Mouse (Mus musculus) limb, embryonic 12.5 days (tissue): Measurements from ENCODE around the gene Prkag2. TPM values are rescaled to one million over a fixed set of nuclear protein-coding genes. Genes with fewer than 3 reads are reported as not detected.

Experiments
- ATAC-seq: fragments of 200-750 bp; cut with Nextera tagmentation; 2 replicates; pipeline ENCODE4 v1.8.0; 2017; ENCODE audit warnings: low read depth, moderate TSS enrichment; ENCODE audit not compliant: insufficient number of reproducible peaks, insufficient read depth, low FRiP score, low TSS enrichment
- H3K27ac ChIP-seq: fragments of 300-500 bp; sonication (generic); 2 replicates; pipeline ENCODE4 v1.5.1; 2016; ENCODE audit warnings: mild to moderate bottlenecking, moderate library complexity
- H3K27me3 ChIP-seq: fragments of 300-500 bp; sonication (generic); 2 replicates; pipeline ENCODE4 v1.6.1; 2016; ENCODE audit warnings: mild to moderate bottlenecking, moderate library complexity
- H3K36me3 ChIP-seq: fragments of 300-500 bp; sonication (generic); 2 replicates; pipeline ENCODE4 v1.6.1; 2016; ENCODE audit warnings: mild to moderate bottlenecking, moderate library complexity
- H3K4me1 ChIP-seq: fragments of 300-500 bp; sonication (generic); replicated peaks from 2 replicates; pipeline ENCODE4 v1.6.1; 2016
- H3K4me2 ChIP-seq: fragments of 300-500 bp; sonication (generic); 2 replicates; pipeline ENCODE4 v1.6.1; 2016; ENCODE audit warnings: mild to moderate bottlenecking, moderate library complexity
- H3K4me3 ChIP-seq: fragments of 300-500 bp; sonication (generic); replicated peaks from 2 replicates; pipeline ENCODE4 v1.5.1; 2016; ENCODE audit warnings: mild to moderate bottlenecking
- H3K9ac ChIP-seq: fragments of 300-500 bp; sonication (generic); replicated peaks from 2 replicates; pipeline ENCODE4 v1.6.1; 2016; ENCODE audit warnings: mild to moderate bottlenecking, moderate library complexity
- H3K9me3 ChIP-seq: fragments of 300-500 bp; sonication (generic); 2 replicates; pipeline ENCODE4 v1.6.1; 2016; ENCODE audit warnings: mild to moderate bottlenecking, moderate library complexity
- WGBS: fragments of 180-500 bp; shearing (Covaris S2); methylation state at CpG from one replicate; pipeline ENCODE4 v1.1.7; 2016; 5-methylcytosine and 5-hydroxymethylcytosine counted together
- polyA plus RNA-seq: library from polyadenylated mRNA; unstranded; fragments of >200 nt; fragmentation: Nextera tagmentation; extraction: Ambion mirVana; gene quantifications from 2 replicates; pipeline ENCODE4 v1.2.1, GENCODE M21; 2016

Prkag2 gene
- polyA plus RNA-seq = 24.1 and 24.5 TPM in 2 replicates

DNA sequence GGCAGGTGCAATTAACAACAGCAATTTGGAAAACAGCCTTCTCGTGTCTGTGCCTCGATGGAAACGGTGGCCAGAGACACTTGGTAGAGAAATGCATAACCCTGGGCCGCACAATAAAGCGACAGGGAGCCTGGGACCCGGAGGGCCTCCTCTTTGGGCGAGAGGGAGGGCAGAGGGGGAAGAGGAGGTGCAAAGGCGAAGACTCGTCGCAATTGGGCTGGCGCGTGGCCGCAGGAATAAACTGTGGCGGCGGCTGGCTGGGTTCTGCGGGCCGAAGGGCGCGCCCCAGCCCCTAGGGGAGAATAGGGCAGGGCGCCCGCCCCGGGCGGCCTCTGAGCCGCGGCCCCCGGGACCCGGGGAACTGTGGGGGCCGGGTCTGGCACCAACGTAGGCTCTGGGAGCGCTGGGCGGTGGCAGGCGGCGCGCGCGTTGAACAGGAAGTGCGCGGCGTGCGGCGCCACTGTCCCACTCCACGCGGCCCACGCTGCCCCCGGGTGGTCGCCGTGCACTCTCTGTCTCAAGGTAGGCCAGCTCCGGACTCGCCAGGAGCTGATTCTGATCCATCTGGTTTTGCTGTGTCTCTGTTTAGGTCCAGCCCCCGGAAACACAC lies at the start of gene Prkag2:
TSS of gene Prkag2 (minus strand) at position 127 of the 610 bp plus-strand sequence.
- WGBS = under 1% methylated on average over 46 of the region's 50 CpGs
- ATAC-seq = peak; percentile 50; the same call in 1 of the 2 replicates
- no peak within 1 kb of the TSS for H3K27ac ChIP-seq

DNA sequence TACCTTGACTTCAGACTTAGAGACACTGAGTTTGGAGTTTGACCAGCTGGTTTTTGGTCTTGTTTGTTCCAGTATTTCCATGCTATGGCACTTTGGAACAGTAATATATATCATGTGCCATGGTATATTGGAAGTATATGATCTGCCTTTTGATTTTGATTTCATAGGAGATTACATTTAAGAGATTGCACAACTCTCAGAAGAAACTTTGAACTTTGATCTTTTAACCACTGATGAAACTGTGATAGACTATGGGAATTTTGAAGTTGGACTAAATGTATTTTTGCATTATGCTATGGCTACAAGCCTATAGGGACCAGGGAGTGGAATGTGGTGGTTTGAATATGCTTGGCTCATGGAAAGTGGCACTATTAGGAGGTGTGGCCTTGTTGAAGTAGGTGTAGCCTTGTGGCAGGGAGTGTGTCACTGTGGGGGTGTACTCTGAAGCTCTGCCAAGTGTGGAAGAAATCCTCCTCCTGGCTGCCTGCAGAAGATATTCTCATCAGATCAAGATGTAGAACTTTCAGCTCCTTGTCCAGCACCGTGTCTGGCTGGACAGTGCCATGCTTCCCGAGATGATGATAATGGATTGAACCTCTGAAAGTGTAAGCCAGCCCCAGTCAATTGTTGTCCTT lies 49.0 kb upstream of the Prkag2 start:
- Histone ChIP-seq H3K27ac (no peak overlapping the region), H3K9me3 (no peaks in the 10 kb centered on the region), H3K36me3 (no peaks in the 10 kb centered on the region), H3K9ac (no peak overlapping the region), H3K27me3 (no peaks in the 10 kb centered on the region), H3K4me2 (no peak overlapping the region), H3K4me3 (no peak overlapping the region), H3K4me1 (no peaks in the 10 kb centered on the region)
- WGBS = 83% methylated on average over 2 of the region's 2 CpGs
- ATAC-seq = no peak

More for the DNA sequence above, at the start of gene Prkag2:
- peak within 1 kb of the TSS; percentile 63 for H3K9ac ChIP-seq
- H3K36me3 ChIP-seq = no peaks in the 10 kb centered on the region
- peak within 1 kb of the TSS; percentile 100 for H3K4me2 ChIP-seq
- H3K4me3 ChIP-seq = peak within 1 kb of the TSS; percentile 63
- H3K9me3 ChIP-seq = no peaks in the 10 kb centered on the region
- H3K4me1 ChIP-seq = peaks cover 19% of the 10 kb centered on the region
- peaks cover 69% of the 10 kb centered on the region for H3K27me3 ChIP-seq

DNA sequence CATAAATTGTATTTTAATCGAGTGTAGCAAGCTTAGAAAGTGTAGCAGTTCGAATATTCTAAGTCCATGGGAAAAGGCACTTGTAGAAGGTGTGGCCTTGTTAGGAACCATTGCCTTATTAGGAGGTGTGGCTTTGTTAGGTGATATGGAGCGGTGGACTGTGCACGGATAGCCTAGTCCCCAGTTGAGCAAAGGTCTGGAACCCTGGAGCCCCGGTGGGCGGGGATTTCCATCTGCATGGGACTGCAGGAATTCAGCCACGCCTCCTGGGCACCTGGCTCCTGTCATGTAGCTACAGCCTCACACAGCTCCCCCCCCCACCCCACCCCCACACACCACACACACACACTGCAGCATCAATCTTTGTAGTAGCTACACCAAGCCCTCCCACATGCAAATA lies 46.3 kb upstream of the Prkag2 start:
- Histone ChIP-seq H3K27me3 (no peaks in the 10 kb centered on the region), H3K36me3 (no peaks in the 10 kb centered on the region), H3K4me1 (no peaks in the 10 kb centered on the region), H3K4me2 (no peak overlapping the region), H3K9me3 (no peaks in the 10 kb centered on the region), H3K9ac (no peak overlapping the region), H3K27ac (no peak overlapping the region), H3K4me3 (no peak overlapping the region)
- no peak for ATAC-seq
- WGBS = 84% methylated on average over 7 of the region's 7 CpGs

GRCm38 (mm10) chr5:25127865-25128264 lies 27.4 kb upstream of the Prkag2 start:
- 92% methylated on average over 4 of the region's 4 CpGs for WGBS
- H3K9ac ChIP-seq = no peak overlapping the region
- H3K27ac ChIP-seq = no peak overlapping the region
- H3K4me2 ChIP-seq = no peak overlapping the region
- H3K4me1 ChIP-seq = no peaks in the 10 kb centered on the region
- no peaks in the 10 kb centered on the region for H3K9me3 ChIP-seq
- no peaks in the 10 kb centered on the region for H3K27me3 ChIP-seq
- ATAC-seq = no peak
- no peak overlapping the region for H3K4me3 ChIP-seq
- no peaks in the 10 kb centered on the region for H3K36me3 ChIP-seq

GRCm38 (mm10) chr5:25125884-25126560 lies 25.6 kb upstream of the Prkag2 start:
- no peak overlapping the region for H3K9ac ChIP-seq
- no peak overlapping the region for H3K4me3 ChIP-seq
- H3K4me2 ChIP-seq = no peak overlapping the region
- H3K27ac ChIP-seq = no peak overlapping the region
- H3K9me3 ChIP-seq = no peaks in the 10 kb centered on the region
- ATAC-seq = no peak
- H3K4me1 ChIP-seq = no peaks in the 10 kb centered on the region
- WGBS = 83% methylated on average over 3 of the region's 3 CpGs
- H3K27me3 ChIP-seq = no peaks in the 10 kb centered on the region
- H3K36me3 ChIP-seq = no peaks in the 10 kb centered on the region

DNA sequence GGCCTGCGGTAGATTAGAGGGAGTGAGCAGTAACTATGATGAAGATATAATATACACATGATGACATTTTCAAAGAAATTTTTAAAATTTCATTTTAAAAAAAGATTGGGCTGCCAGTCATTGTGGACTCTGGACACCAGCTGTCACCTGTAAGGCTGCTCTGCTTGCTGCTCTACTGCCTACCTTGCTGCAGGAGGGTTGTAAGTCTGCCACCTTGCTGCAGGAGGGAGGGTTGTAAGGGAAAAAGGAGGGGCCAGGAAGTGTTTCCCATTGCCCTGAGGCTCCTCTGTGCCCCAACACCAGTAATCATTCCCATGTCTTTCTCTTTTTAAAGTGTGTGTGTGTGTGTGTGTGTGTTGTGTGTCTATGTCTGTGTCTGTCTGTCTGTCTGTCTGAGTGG lies 22.1 kb upstream of the Prkag2 start:
- no peak for ATAC-seq
- H3K9ac ChIP-seq = no peak overlapping the region
- no peaks in the 10 kb centered on the region for H3K4me1 ChIP-seq
- no peak overlapping the region for H3K4me2 ChIP-seq
- no peaks in the 10 kb centered on the region for H3K36me3 ChIP-seq
- H3K9me3 ChIP-seq = no peaks in the 10 kb centered on the region
- WGBS = 88% methylated on average over 1 of the region's 1 CpGs
- no peak overlapping the region for H3K27ac ChIP-seq
- no peaks in the 10 kb centered on the region for H3K27me3 ChIP-seq
- no peak overlapping the region for H3K4me3 ChIP-seq

DNA sequence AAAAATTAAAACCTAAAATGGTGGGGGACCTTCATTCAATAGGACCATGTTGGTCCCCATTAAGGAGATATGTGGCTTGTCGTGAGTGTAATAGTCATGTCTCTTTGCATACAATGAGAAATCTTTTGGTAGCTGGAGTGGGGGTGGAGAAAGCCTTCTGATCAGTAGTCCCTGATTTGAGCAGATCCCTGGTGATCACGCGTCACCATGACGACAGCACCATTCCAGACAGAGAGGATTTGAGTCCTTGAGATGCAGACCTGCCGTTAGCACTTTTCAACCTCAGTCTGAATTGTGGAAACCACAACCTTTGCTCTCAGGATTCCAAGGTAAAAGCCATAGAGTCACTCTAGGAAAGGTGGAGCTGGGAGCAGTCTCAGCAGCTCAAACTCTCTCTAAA lies 18.7 kb upstream of the Prkag2 start:
- WGBS = 84% methylated on average over 5 of the region's 5 CpGs
- H3K4me3 ChIP-seq = no peak overlapping the region
- ATAC-seq = no peak
- no peak overlapping the region for H3K9ac ChIP-seq
- no peaks in the 10 kb centered on the region for H3K27me3 ChIP-seq
- no peak overlapping the region for H3K4me2 ChIP-seq
- H3K9me3 ChIP-seq = no peaks in the 10 kb centered on the region
- H3K27ac ChIP-seq = no peak overlapping the region
- H3K36me3 ChIP-seq = no peaks in the 10 kb centered on the region
- no peaks in the 10 kb centered on the region for H3K4me1 ChIP-seq

- Histone ChIP-seq H3K27ac (no peak overlapping the region), H3K9me3 (no peaks in the 10 kb centered on the region), H3K9ac (no peak overlapping the region), H3K4me3 (no peak overlapping the region), H3K27me3 (no peaks in the 10 kb centered on the region), H3K4me2 (no peak overlapping the region), H3K36me3 (no peaks in the 10 kb centered on the region), H3K4me1 (no peaks in the 10 kb centered on the region)
- WGBS = 78% methylated on average over 5 of the region's 5 CpGs
- ATAC-seq = no peak
Measured at GRCm38 (mm10) chr5:25115997-25116396, 15.6 kb upstream of the Prkag2 start.

GRCm38 (mm10) chr5:25115216-25115615 lies 14.8 kb upstream of the Prkag2 start:
- no peak overlapping the region for H3K4me3 ChIP-seq
- 67% methylated on average over 5 of the region's 5 CpGs for WGBS

GRCm38 (mm10) chr5:25114110-25114509 lies 13.7 kb upstream of the Prkag2 start:
- no peak overlapping the region for H3K9ac ChIP-seq
- no peak for ATAC-seq
- no peak overlapping the region for H3K27ac ChIP-seq
- H3K4me3 ChIP-seq = no peak overlapping the region
- no peaks in the 10 kb centered on the region for H3K4me1 ChIP-seq
- no peaks in the 10 kb centered on the region for H3K36me3 ChIP-seq
- H3K9me3 ChIP-seq = no peaks in the 10 kb centered on the region
- H3K4me2 ChIP-seq = no peak overlapping the region
- H3K27me3 ChIP-seq = no peaks in the 10 kb centered on the region

More at GRCm38 (mm10) chr5:25115216-25115615, 14.8 kb upstream of the Prkag2 start:
- Histone ChIP-seq H3K27me3 (no peaks in the 10 kb centered on the region), H3K9me3 (no peaks in the 10 kb centered on the region), H3K36me3 (no peaks in the 10 kb centered on the region), H3K27ac (no peak overlapping the region), H3K4me2 (no peak overlapping the region), H3K4me1 (no peaks in the 10 kb centered on the region), H3K9ac (no peak overlapping the region)
- no peak for ATAC-seq

- no peaks in the 10 kb centered on the region for H3K27me3 ChIP-seq
- no peaks in the 10 kb centered on the region for H3K4me1 ChIP-seq
- H3K9me3 ChIP-seq = no peaks in the 10 kb centered on the region
- ATAC-seq = no peak
- H3K4me3 ChIP-seq = no peak overlapping the region
- H3K27ac ChIP-seq = no peak overlapping the region
- no peak overlapping the region for H3K4me2 ChIP-seq
- no peaks in the 10 kb centered on the region for H3K36me3 ChIP-seq
- H3K9ac ChIP-seq = no peak overlapping the region
- 85% methylated on average over 3 of the region's 3 CpGs for WGBS
Measured at GRCm38 (mm10) chr5:25110314-25110713, 9.9 kb upstream of the Prkag2 start.
